Mouse (Mus musculus) embryonic facial prominence, embryonic 11.5 days (tissue): ENCODE measurements around the gene Mavs. TPM values are rescaled to one million over a fixed set of nuclear protein-coding genes. Genes with fewer than 3 reads are reported as not detected.
"Not testable (repeated sequence)": the region's sequence is repeated elsewhere in the genome, so short reads cannot be mapped to it uniquely, and the experiment has no call there.

ENCODE experiments used
- ATAC-seq: fragments of 200-750 bp; cut with Nextera tagmentation; replicated peaks from 2 replicates; pipeline ENCODE4 v1.8.0; 2017; ENCODE audit warnings: low read depth; ENCODE audit not compliant: insufficient number of reproducible peaks, low FRiP score, low TSS enrichment
- DNase-seq: peaks from one replicate; pipeline ENCODE4 v3.0.0-alpha.2; 2015; ENCODE audit warnings: low spot score
- H3K27ac ChIP-seq: fragments of 300-500 bp; sonication (generic); replicated peaks from 2 replicates; pipeline ENCODE4 v1.5.1; 2014; ENCODE audit warnings: mild to moderate bottlenecking, low read depth, low read length, control low read depth
- H3K27me3 ChIP-seq: fragments of 300-500 bp; sonication (generic); 2 replicates; pipeline ENCODE4 v1.6.1; 2014; ENCODE audit warnings: mild to moderate bottlenecking, low read length, moderate library complexity, mixed read lengths; ENCODE audit not compliant: control insufficient read depth, insufficient read depth
- H3K36me3 ChIP-seq: fragments of 300-500 bp; sonication (generic); replicated peaks from 2 replicates; pipeline ENCODE4 v1.6.1; 2014; ENCODE audit warnings: low read depth, mild to moderate bottlenecking, low read length, moderate library complexity, mixed read lengths; ENCODE audit not compliant: control insufficient read depth, insufficient read depth
- H3K4me1 ChIP-seq: fragments of 300-500 bp; sonication (generic); 2 replicates; pipeline ENCODE4 v1.6.1; 2014; ENCODE audit warnings: low read length, mixed read lengths; ENCODE audit not compliant: control insufficient read depth, insufficient read depth
- H3K4me2 ChIP-seq: fragments of 300-500 bp; sonication (generic); 2 replicates; pipeline ENCODE4 v1.6.1; 2014; ENCODE audit warnings: low read depth, mild to moderate bottlenecking, control low read depth, low read length, moderate library complexity
- H3K4me3 ChIP-seq: fragments of 300-500 bp; sonication (generic); 2 replicates; pipeline ENCODE4 v1.5.1; 2014; ENCODE audit warnings: low read depth, low read length, control low read depth
- H3K9ac ChIP-seq: fragments of 300-500 bp; sonication (generic); replicated peaks from 2 replicates; pipeline ENCODE4 v1.6.1; 2014; ENCODE audit warnings: mild to moderate bottlenecking, control low read depth, low read length
- H3K9me3 ChIP-seq: fragments of 300-500 bp; sonication (generic); replicated peaks from 2 replicates; pipeline ENCODE4 v1.6.1; 2016; ENCODE audit warnings: mild to moderate bottlenecking, low read length, inconsistent platforms, mixed read lengths; ENCODE audit not compliant: control insufficient read depth
- WGBS: fragments of 180-500 bp; shearing (Covaris S2); extraction: QIAGEN DNeasy Blood & Tissue Kit; methylation state at CpG from one replicate; pipeline ENCODE4 v1.1.7; 2014; 5-methylcytosine and 5-hydroxymethylcytosine counted together
- polyA plus RNA-seq: library from polyadenylated mRNA; unstranded; fragments of >200 nt; fragmentation: Nextera tagmentation; extraction: Ambion mirVana; gene quantifications from 2 replicates; pipeline ENCODE4 v1.2.1, GENCODE M21; 2014

The Mavs gene
- polyA plus RNA-seq, 1 experiment from 2014 or later = 13.3 TPM

DNA sequence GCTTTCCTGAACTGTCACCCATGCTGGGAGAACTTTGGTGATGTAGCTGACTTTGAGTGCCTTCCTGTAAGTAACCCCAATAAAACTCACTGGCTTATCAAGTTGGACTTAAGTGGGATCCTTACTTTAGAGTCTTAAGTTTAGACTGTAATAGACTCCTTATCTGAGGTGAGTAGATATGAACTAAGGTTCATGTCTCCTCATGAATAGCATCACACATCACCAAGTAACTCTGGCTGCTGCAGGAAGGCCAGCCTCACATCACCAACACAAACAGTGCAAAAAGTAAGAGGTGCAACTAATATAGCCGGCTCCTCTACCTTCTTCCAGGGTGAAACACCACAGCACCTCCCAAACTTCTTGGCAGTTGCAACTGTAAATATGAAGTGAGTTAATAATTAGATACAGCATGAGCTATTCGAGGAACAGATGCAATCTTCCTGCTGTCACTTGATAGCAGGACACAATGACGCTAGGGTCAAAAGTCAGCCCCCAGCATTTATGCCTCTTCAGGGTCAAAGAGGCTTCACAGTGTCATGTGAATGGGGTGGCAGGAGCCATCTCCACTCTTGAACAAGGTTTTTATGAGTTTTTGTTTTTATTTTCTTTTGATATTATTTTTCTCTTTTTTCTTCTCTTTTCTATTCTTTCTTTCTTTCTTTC is 11.9 kb upstream of the Mavs start:
- DNase-seq (no peak), ATAC-seq (no peak)
- H3K4me1 ChIP-seq = no peaks in the 10 kb centered on the region
- no peaks in the 10 kb centered on the region for H3K36me3 ChIP-seq
- no peak overlapping the region for H3K4me2 ChIP-seq
- H3K27me3 ChIP-seq = no peaks in the 10 kb centered on the region
- H3K9ac ChIP-seq = no peak overlapping the region
- H3K9me3 ChIP-seq = no peaks in the 10 kb centered on the region
- H3K27ac ChIP-seq = no peak overlapping the region
- WGBS = 69% methylated on average over 3 of the region's 3 CpGs
- no peak overlapping the region for H3K4me3 ChIP-seq

DNA sequence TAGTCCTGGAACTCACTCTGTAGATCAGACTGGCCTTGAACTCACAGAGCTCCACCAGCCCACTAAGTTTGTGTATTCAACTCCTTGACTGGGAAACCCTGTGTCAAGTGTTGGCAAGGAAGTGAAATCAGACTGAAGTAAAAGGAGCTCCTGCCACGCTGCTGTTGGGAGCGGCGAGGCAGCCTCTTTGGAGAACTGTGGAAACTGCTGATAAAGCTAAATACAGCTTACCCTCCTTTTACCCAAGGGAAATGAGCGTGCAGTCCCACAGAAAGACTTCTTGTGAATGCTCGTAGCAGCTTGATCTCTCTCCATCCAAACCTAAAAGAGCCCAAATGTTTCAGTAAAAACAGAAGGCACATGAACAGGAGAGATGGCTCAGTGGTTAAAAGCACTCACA is 11.3 kb upstream of the Mavs start:
- no peak for DNase-seq
- ATAC-seq = no peak
- Histone ChIP-seq H3K4me3 (no peak overlapping the region), H3K4me1 (no peaks in the 10 kb centered on the region), H3K9me3 (no peaks in the 10 kb centered on the region), H3K4me2 (no peak overlapping the region), H3K9ac (no peak overlapping the region), H3K27ac (no peak overlapping the region), H3K27me3 (no peaks in the 10 kb centered on the region), H3K36me3 (no peaks in the 10 kb centered on the region)
- 60% methylated on average over 5 of the region's 5 CpGs for WGBS

DNA sequence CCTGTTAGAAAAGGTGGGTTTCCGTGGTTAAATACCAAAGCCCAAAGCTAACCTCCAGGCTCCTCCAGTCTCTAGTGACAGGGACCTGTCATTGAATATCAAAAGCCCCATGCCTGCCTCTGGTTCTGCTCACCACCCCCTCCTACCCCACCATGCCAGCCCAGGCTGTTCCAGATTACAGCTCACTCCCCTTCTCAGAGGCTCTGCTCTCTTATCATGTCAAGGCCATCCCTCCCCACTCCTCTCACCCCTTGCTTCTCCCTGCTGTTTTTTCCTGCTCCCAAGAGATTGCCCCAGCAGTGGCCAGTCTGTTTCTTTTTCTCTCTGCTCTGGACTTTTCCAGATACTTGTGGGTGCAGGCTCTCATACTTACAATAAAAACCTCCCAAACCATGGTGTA is 10.3 kb upstream of the Mavs start:
- no peak overlapping the region for H3K4me2 ChIP-seq
- H3K36me3 ChIP-seq = no peaks in the 10 kb centered on the region
- no peaks in the 10 kb centered on the region for H3K27me3 ChIP-seq
- H3K9me3 ChIP-seq = no peaks in the 10 kb centered on the region
- ATAC-seq = no peak
- WGBS = 73% methylated on average over 1 of the region's 1 CpGs
- DNase-seq = no peak
- no peaks in the 10 kb centered on the region for H3K4me1 ChIP-seq
- no peak overlapping the region for H3K27ac ChIP-seq
- H3K4me3 ChIP-seq = no peak overlapping the region
- H3K9ac ChIP-seq = no peak overlapping the region

DNA sequence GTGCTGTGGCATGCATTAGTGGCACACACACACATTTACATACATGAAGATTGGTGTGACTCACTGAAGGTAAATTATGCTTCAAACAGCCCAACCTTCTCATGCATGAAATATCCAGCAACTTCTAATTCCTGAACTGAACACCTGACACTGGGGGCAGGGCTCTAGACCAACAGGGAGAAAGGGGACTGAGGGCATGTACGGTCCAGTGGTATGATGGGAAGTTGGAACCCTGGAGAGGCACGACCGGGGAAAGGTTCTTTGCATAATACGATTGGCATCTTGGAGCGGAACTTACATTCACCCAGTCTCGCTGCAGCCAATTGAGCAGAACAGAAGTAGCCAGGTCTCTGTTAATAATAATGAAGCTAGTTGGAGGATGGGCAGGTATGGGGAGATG is 8.7 kb upstream of the Mavs start:
- Histone ChIP-seq H3K9ac (no peak overlapping the region), H3K4me3 (no peak overlapping the region), H3K9me3 (no peaks in the 10 kb centered on the region), H3K4me2 (no peak overlapping the region), H3K27me3 (no peaks in the 10 kb centered on the region), H3K36me3 (no peaks in the 10 kb centered on the region), H3K27ac (no peak overlapping the region), H3K4me1 (no peaks in the 10 kb centered on the region)
- 86% methylated on average over 6 of the region's 6 CpGs for WGBS
- ATAC-seq (no peak), DNase-seq (no peak)

DNA sequence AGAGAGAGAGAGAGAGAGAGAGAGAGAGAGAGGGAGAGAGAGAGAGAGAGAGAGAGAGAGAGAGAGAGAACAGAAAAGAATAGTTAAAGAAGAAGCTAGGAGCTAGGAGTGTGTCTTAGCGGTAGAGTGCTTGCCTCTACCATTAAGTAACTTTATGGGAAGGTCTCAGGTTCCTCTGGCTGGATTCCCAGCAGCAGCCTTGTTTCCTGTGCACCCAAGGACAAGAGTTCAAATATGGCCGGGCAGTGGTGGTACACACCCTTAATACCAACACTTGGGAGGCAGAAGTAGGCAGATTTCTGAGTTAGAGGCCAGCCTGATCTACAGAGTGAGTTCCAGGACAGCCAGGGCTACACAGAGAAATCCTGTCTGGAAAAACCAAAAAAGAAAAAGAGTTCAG is 7.2 kb upstream of the Mavs start:
- not testable (repeated sequence) for H3K4me2 ChIP-seq, ATAC-seq, DNase-seq, H3K27ac ChIP-seq, H3K4me1 ChIP-seq, H3K36me3 ChIP-seq, H3K9ac ChIP-seq, H3K27me3 ChIP-seq, H3K9me3 ChIP-seq, H3K4me3 ChIP-seq
- 68% methylated on average over 2 of the region's 2 CpGs for WGBS

DNA sequence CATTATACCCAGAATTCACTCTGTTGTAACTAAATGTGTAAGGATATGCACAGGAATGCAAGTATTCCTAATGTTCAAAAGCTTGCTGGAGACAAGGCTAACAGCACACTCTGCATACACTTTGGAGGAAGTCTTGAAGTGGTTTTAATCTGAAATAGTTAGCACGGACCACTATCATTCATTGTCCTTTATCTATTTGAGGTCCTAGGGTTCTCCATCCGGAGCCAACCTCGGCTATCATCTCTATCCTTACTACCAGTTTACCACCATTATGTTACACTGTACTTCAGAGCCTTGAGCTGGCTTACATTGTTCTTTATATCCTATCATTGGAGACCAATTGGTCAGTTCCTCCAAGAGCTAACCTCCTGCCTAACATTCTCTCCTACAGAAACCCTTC is 6.6 kb upstream of the Mavs start:
- H3K36me3 ChIP-seq = no peaks in the 10 kb centered on the region
- H3K4me3 ChIP-seq = no peak overlapping the region
- DNase-seq (no peak), ATAC-seq (no peak)
- no peaks in the 10 kb centered on the region for H3K4me1 ChIP-seq
- no peak overlapping the region for H3K4me2 ChIP-seq
- H3K27me3 ChIP-seq = no peaks in the 10 kb centered on the region
- H3K9me3 ChIP-seq = no peaks in the 10 kb centered on the region
- 84% methylated on average over 3 of the region's 3 CpGs for WGBS
- no peak overlapping the region for H3K9ac ChIP-seq
- H3K27ac ChIP-seq = no peak overlapping the region

DNA sequence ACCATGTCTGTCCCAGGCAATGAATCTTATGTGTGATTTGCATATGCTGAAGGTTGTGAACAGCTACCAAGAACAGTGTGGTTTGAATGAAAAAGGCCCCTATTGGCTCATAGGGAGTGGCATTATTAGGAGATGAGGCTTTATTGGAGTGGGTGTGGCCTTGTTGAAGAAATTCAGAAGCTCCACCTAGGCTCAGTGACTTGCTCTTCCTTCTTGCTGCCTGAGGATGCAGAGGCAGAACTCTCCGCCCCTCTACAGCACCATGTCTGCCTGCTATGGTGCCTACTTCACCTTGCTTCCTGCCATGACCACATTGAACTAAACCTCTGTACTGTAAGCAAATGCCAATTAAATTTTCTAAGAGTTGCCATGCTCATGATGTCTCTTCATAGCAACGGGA is 1.3 kb upstream of the Mavs start:
- 83% methylated on average over 2 of the region's 2 CpGs for WGBS

DNA sequence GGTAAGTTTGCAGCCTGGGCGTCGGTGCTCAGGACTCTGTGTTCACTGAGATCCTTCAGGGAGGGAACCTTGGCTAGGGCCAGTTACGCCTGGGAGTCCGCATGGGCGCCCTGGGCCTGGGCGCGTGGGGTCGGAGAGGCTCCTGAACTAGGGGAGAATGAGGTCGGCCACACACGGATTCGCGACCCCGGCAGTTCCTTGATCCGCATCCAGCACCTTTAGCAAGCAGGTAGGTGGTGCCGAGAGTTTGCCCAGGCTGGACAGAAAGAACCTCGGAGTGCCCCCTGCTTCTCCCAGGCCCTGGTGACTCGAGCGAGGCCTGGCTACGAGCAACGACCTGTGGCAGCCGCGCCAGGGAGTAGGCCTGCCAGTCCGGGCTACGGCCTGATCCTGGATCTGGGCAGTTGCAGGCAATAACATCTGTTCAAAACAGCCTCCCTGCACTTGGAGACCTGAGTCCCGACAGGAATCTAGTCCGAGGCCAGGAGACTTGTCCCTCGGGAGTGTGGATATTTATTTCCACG is 326 bp downstream of the Mavs start:
- Histone ChIP-seq H3K4me2 (peak overlapping the region; percentile 87), H3K9me3 (no peaks in the 10 kb centered on the region), H3K27ac (0 out of 2 replicates have a peak overlapping the region, but pooled peaks have one; percentile 20), H3K27me3 (no peaks in the 10 kb centered on the region), H3K4me3 (peak overlapping the region; percentile 60), H3K36me3 (no peaks in the 10 kb centered on the region), H3K9ac (peak overlapping the region; percentile 81), H3K4me1 (no peaks in the 10 kb centered on the region)
- DNase-seq (no peak), ATAC-seq (peak; percentile 17; the same call in 1 of the 2 replicates)
- WGBS = 12% methylated on average over 28 of the region's 28 CpGs

More for the DNA sequence above, 1.3 kb upstream of the Mavs start:
- Histone ChIP-seq H3K4me1 (no peaks in the 10 kb centered on the region), H3K27ac (no peak overlapping the region), H3K4me2 (no peak overlapping the region), H3K36me3 (no peaks in the 10 kb centered on the region), H3K27me3 (no peaks in the 10 kb centered on the region), H3K4me3 (no peak overlapping the region), H3K9me3 (no peaks in the 10 kb centered on the region), H3K9ac (no peak overlapping the region)
- ATAC-seq (no peak), DNase-seq (no peak)
